ENCODE assay signal across 11 mouse cellular contexts in genomic region chr12:103189771-103190170, GRCm38 (mm10). TPM values are rescaled to one million over a fixed set of nuclear protein-coding genes. Genes with fewer than 3 reads are reported as not detected.
A peak's percentile ranks its signal among the peaks of the same experiment; 100 is the strongest.
DNase-seq lines count a peak whose midpoint lies in the region; ATAC-seq and TF ChIP-seq lines count a peak whose summit lies in the region.
"Had no signal": no experiment of that assay in that cellular context is flagged by ENCODE, and none has a peak within 500 bp of the region (broad histone marks: within the 10 kb centered on the region; RNA-seq: fewer than 3 reads in every experiment).

No protein-coding gene starts in this region.

- H3K4me3 ChIP-seq in hindbrain, embryonic 15.5 days, result no peak overlapping the region
- no peak overlapping the region for H3K4me3 ChIP-seq in hindbrain, embryonic 12.5 days
- H3K4me3 ChIP-seq in gastrocnemius, adult 2 months, result no peak overlapping the region
- H3K4me3 ChIP-seq: limb, embryonic 13.5 days had no signal

- H3K27me3 ChIP-seq in hindbrain, embryonic 15.5 days, result no peaks in the 10 kb centered on the region
- H3K27me3 ChIP-seq in hindbrain, embryonic 12.5 days, result no peaks in the 10 kb centered on the region
- H3K27me3 ChIP-seq: limb, embryonic 13.5 days had no signal

- intact Hi-C loops in gastrocnemius, adult 2 months (cut with DNase I), result loop anchor here (5.0 kb wide), 1 partner anchor 42 kb away; no protein-coding TSS in a partner anchor

- peak; percentile 28; the same call in 1 of the 2 replicates for ATAC-seq in hindbrain, embryonic 15.5 days (ENCODE audit: low FRiP score, low read depth)
- ATAC-seq in hindbrain, embryonic 12.5 days (ENCODE audit: low FRiP score), result no peak

- peaks cover 4% of the 10 kb centered on the region; the same call in 1 of the 2 replicates for H3K36me3 ChIP-seq in hindbrain, embryonic 15.5 days
- no peaks in the 10 kb centered on the region for H3K36me3 ChIP-seq in hindbrain, embryonic 12.5 days
- H3K36me3 ChIP-seq: limb, embryonic 13.5 days had no signal

- no peak overlapping the region for H3K9ac ChIP-seq in hindbrain, embryonic 15.5 days
- no peak overlapping the region for H3K9ac ChIP-seq in hindbrain, embryonic 12.5 days
- H3K9ac ChIP-seq: limb, embryonic 13.5 days had no signal

- H3K4me1 ChIP-seq in hindbrain, embryonic 15.5 days (replicated peaks), result peaks cover 10% of the 10 kb centered on the region
- H3K4me1 ChIP-seq in hindbrain, embryonic 12.5 days, result peaks cover 2% of the 10 kb centered on the region; the same call in 1 of the 2 replicates
- H3K4me1 ChIP-seq: limb, embryonic 13.5 days had no signal

- TF ChIP-seq CTCF in gastrocnemius, adult 2 months (IDR thresholded peaks at IDR 0.05), result no peak

- 50% methylated on average over 12 of the region's 12 CpGs for WGBS in hindbrain, embryonic 15.5 days
- 79% methylated on average over 12 of the region's 12 CpGs for WGBS in hindbrain, embryonic 12.5 days

- DNase-seq in cerebellum, postnatal 25 days, result peak; percentile 67 to 76
- DNase-seq in layer of hippocampus, adult 9-10 months (ENCODE audit: low spot score), result peak; percentile 39
- peak; percentile 78 to 81 for DNase-seq in right cerebral cortex, adult 2 months (ENCODE audit: low spot score in 2 of 2)
- no peak for DNase-seq in gastrocnemius, adult 2 months
- DNase-seq in gastrocnemius, postnatal 4 days (ENCODE audit: low spot score in 2 of 2), result no peak
- no peak for DNase-seq in T-cell, adult 2 months (ENCODE audit: low spot score)
- DNase-seq: adrenal gland, postnatal 36 days had no signal

- no peaks in the 10 kb centered on the region for H3K9me3 ChIP-seq in hindbrain, embryonic 15.5 days
- H3K9me3 ChIP-seq in hindbrain, embryonic 12.5 days (replicated peaks), result no peaks in the 10 kb centered on the region
- H3K9me3 ChIP-seq: limb, embryonic 13.5 days had no signal

- H3K27ac ChIP-seq in hindbrain, embryonic 15.5 days (replicated peaks), result no peak overlapping the region
- H3K27ac ChIP-seq in hindbrain, embryonic 12.5 days, result no peak overlapping the region
- H3K27ac ChIP-seq in gastrocnemius, adult 2 months, result no peak overlapping the region
- H3K27ac ChIP-seq: limb, embryonic 13.5 days had no signal

- H3K4me2 ChIP-seq in hindbrain, embryonic 15.5 days, result no peak overlapping the region
- no peak overlapping the region for H3K4me2 ChIP-seq in hindbrain, embryonic 12.5 days (replicated peaks)
- H3K4me2 ChIP-seq: limb, embryonic 13.5 days had no signal

RNA-seq across cellular contexts. Expression of gene Prima1, which starts 52.2 kb away (rescaled TPM):
- 1.4 and 3.3 TPM in 2 replicates for polyA plus RNA-seq in hindbrain, embryonic 15.5 days (2015; fragmentation: Nextera tagmentation; extraction: Ambion mirVana)
- 0.80 and 1.6 TPM in 2 replicates for polyA plus RNA-seq in hindbrain, embryonic 12.5 days (2016; fragmentation: Nextera tagmentation; extraction: Ambion mirVana)
- 10 to 100 TPM; 20.8 to 28.6 TPM for total RNA-seq in gastrocnemius, adult 2 months (2021)
- total RNA-seq in gastrocnemius, postnatal 4 days (2021), result 1 to 10 TPM; 1.8 to 2.3 TPM
- total RNA-seq: megakaryocyte progenitor cell, adult 5-6 weeks had no signal

Comparison
In these comparisons a context has a peak if more than half of its experiments do, and no peak if none do; other contexts are left out.
1. RNA of gene Prima1, which starts 52.2 kb away (total RNA-seq): 20.8 to 28.6 TPM in gastrocnemius, adult 2 months; 1.8 to 2.3 TPM in gastrocnemius, postnatal 4 days; every median in the first group is over 4 times any median in the second.
2. DNase-seq: peak in cerebellum, postnatal 25 days (2 of 2), layer of hippocampus, adult 9-10 months (single experiment) and right cerebral cortex, adult 2 months (2 of 2); none in gastrocnemius, adult 2 months (single experiment), gastrocnemius, postnatal 4 days (0 of 2) and T-cell, adult 2 months (single experiment).